Mouse (Mus musculus): ENCODE data around the gene 2510002D24Rik. TPM values are rescaled to one million over a fixed set of nuclear protein-coding genes. Genes with fewer than 3 reads are reported as not detected.

The 2510002D24Rik gene
- polyA plus RNA-seq, 1 experiment from 2014 or later, result 47.6 TPM

GRCm38 (mm10) chr16:18876442-18877308 is 40.3 kb downstream of the 2510002D24Rik start, which contains the start of the genes Mrpl40 and Hira:
TSS of gene Mrpl40 (minus strand) at chr16:18876862.
TSS of gene Hira (plus strand) at chr16:18877037.
- Histone ChIP-seq H3K9ac (replicated peaks; ENCODE audit: low read depth, low read length) (peak within 1 kb of the TSS; percentile 90), H3K4me1 (ENCODE audit: control insufficient read depth, insufficient read depth, low read length) (peaks cover 4% of the 10 kb centered on the region; the same call in 1 of the 2 replicates), H3K36me3 (ENCODE audit: control insufficient read depth, insufficient read depth, low read length) (peaks cover 20% of the 10 kb centered on the region), H3K4me3 (ENCODE audit: low read depth, low read length) (peak within 1 kb of the TSS; percentile 81), H3K27ac (ENCODE audit: low read length) (peak within 1 kb of the TSS; percentile 93), H3K27me3 (ENCODE audit: control insufficient read depth, insufficient read depth, low read length) (no peaks in the 10 kb centered on the region), H3K9me3 (ENCODE audit: control insufficient read depth, low read depth, low read length) (no peaks in the 10 kb centered on the region), H3K4me2 (replicated peaks; ENCODE audit: low read depth, low read length) (peak within 1 kb of the TSS; percentile 73)
- ATAC-seq (ENCODE audit: insufficient number of reproducible peaks, insufficient read depth, low FRiP score, low read depth), result peak; percentile 95
- under 1% methylated on average over 89 of the region's 93 CpGs for WGBS

DNA sequence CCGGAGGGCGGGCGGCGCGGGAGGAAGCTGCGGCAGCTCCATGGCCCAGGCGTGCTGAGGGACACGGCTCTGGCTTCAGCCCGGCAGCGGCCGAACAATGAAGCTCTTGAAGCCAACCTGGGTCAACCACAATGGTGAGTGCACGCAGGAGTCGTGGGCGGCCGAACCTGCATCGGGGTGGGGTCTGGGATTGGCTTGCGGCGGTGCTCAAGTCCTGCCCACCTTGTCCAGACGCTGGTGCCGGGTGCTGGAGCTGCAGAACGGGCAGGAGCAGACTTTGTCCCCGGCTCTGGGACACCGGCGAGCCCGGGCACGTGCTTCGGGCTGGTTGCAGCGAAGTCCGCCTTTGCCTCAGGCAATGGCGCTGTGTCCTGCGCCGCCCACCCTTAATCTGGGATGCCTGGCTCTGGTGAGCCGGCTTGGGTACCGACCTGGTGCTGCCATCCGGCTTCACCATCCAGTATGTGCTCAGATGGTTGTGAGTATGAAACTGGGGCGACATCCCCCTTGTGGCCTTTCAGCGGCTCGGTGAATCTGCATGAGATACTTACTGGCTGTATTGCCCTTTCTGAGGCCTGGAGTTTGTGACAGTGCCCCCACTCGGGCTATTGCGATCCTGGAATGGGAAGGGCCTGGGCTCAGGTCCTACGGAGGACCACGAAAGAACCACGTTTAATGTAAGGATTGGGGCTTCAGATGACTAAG is 41.2 kb downstream of the 2510002D24Rik start:
- Histone ChIP-seq H3K4me1 (ENCODE audit: control insufficient read depth, insufficient read depth, low read length) (peaks cover 4% of the 10 kb centered on the region; the same call in 1 of the 2 replicates), H3K4me3 (ENCODE audit: low read depth, low read length) (peak overlapping the region; percentile 81), H3K9ac (replicated peaks; ENCODE audit: low read depth, low read length) (peak overlapping the region; percentile 90), H3K9me3 (ENCODE audit: control insufficient read depth, low read depth, low read length) (no peaks in the 10 kb centered on the region), H3K4me2 (replicated peaks; ENCODE audit: low read depth, low read length) (peak overlapping the region; percentile 73), H3K27me3 (ENCODE audit: control insufficient read depth, insufficient read depth, low read length) (no peaks in the 10 kb centered on the region), H3K27ac (ENCODE audit: low read length) (peak overlapping the region; percentile 93), H3K36me3 (ENCODE audit: control insufficient read depth, insufficient read depth, low read length) (peaks cover 14% of the 10 kb centered on the region)
- ATAC-seq (ENCODE audit: insufficient number of reproducible peaks, insufficient read depth, low FRiP score, low read depth), result peak; percentile 35; the same call in 1 of the 2 replicates
- under 1% methylated on average over 42 of the region's 43 CpGs for WGBS

DNA sequence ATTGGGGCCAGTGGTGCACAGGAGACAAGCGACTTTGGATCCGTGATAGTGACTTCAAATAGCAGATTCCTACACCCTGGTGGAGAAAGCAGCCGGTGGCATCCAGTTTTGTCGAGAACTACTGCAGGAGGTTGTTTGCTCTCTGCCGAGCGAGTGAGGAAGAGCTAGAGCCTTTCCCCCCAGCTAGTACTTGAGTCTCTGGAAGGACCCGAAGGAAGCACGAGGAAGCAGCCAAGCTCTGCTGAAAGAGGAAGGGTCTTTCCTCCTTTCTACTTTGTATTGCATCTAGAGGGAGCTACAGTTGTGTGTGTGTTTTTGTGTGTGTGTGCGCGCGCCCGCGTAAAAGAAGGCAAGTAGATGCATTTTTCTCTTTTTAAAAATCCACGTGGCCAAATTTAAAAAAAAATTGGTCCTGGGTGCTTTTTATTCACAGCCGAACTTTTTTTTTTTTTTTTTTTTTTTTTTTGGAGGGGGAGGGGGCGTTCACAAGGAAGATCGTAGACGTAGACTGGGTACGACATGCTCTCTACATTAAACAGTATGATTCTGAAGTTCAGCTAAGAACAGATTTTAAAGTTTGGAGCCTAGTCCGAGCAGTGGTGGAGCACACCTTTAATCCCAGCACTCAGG is 41.8 kb downstream of the 2510002D24Rik start:
- Histone ChIP-seq H3K36me3 (ENCODE audit: control insufficient read depth, insufficient read depth, low read length) (peaks cover 9% of the 10 kb centered on the region), H3K4me2 (replicated peaks; ENCODE audit: low read depth, low read length) (peak overlapping the region; percentile 73), H3K4me1 (ENCODE audit: control insufficient read depth, insufficient read depth, low read length) (peaks cover 4% of the 10 kb centered on the region; the same call in 1 of the 2 replicates), H3K27ac (ENCODE audit: low read length) (peak overlapping the region; percentile 93), H3K9ac (replicated peaks; ENCODE audit: low read depth, low read length) (peak overlapping the region; percentile 90), H3K9me3 (ENCODE audit: control insufficient read depth, low read depth, low read length) (no peaks in the 10 kb centered on the region), H3K4me3 (ENCODE audit: low read depth, low read length) (peak overlapping the region; percentile 81), H3K27me3 (ENCODE audit: control insufficient read depth, insufficient read depth, low read length) (no peaks in the 10 kb centered on the region)
- 22% methylated on average over 20 of the region's 20 CpGs for WGBS
- ATAC-seq (ENCODE audit: insufficient number of reproducible peaks, insufficient read depth, low FRiP score, low read depth), result no peak

- Histone ChIP-seq H3K4me2 (replicated peaks; ENCODE audit: low read depth, low read length) (no peak overlapping the region), H3K9ac (replicated peaks; ENCODE audit: low read depth, low read length) (no peak overlapping the region), H3K36me3 (ENCODE audit: control insufficient read depth, insufficient read depth, low read length) (no peaks in the 10 kb centered on the region; the same call in 1 of the 2 replicates), H3K4me3 (ENCODE audit: low read depth, low read length) (no peak overlapping the region), H3K27ac (ENCODE audit: low read length) (no peak overlapping the region), H3K9me3 (ENCODE audit: control insufficient read depth, low read depth, low read length) (no peaks in the 10 kb centered on the region), H3K4me1 (ENCODE audit: control insufficient read depth, insufficient read depth, low read length) (0 out of 2 replicates have a peak, but pooled peaks cover 4% of the 10 kb centered on the region), H3K27me3 (ENCODE audit: control insufficient read depth, insufficient read depth, low read length) (no peaks in the 10 kb centered on the region)
- ATAC-seq (ENCODE audit: insufficient number of reproducible peaks, insufficient read depth, low FRiP score, low read depth), result no peak
Measured at GRCm38 (mm10) chr16:18884044-18884443, 47.7 kb downstream of the 2510002D24Rik start.

Other genes starting within 250 kb of the 2510002D24Rik start
- 0.53 and 1.1 TPM in 2 replicates for gene Tbx1, start 245.9 kb upstream of the 2510002D24Rik start, polyA plus RNA-seq (2014; fragmentation: Nextera tagmentation; extraction: Ambion mirVana)
- gene Gp1bb, start 214.2 kb upstream of the 2510002D24Rik start, polyA plus RNA-seq (2014; fragmentation: Nextera tagmentation; extraction: Ambion mirVana), result 1.1 and 1.5 TPM in 2 replicates
- 0.67 and 1.3 TPM in 2 replicates for gene Gm49601, start 210.2 kb upstream of the 2510002D24Rik start, polyA plus RNA-seq (2014; fragmentation: Nextera tagmentation; extraction: Ambion mirVana)
- gene Sept5, start 206.6 kb upstream of the 2510002D24Rik start, polyA plus RNA-seq (2014; fragmentation: Nextera tagmentation; extraction: Ambion mirVana), result 17.1 and 18.9 TPM in 2 replicates
- gene Cldn5, start 59.7 kb upstream of the 2510002D24Rik start, polyA plus RNA-seq (2014; fragmentation: Nextera tagmentation; extraction: Ambion mirVana), result 15.5 and 17.9 TPM in 2 replicates
- gene Ufd1, start 24.8 kb upstream of the 2510002D24Rik start, polyA plus RNA-seq (2014; fragmentation: Nextera tagmentation; extraction: Ambion mirVana), result 85.4 and 85.7 TPM in 2 replicates
- gene Cdc45, start 24.6 kb upstream of the 2510002D24Rik start, polyA plus RNA-seq (2014; fragmentation: Nextera tagmentation; extraction: Ambion mirVana), result 43.1 and 43.8 TPM in 2 replicates
- not detected in 2 replicates for gene Gm28539, start within 50 bp of the 2510002D24Rik start, polyA plus RNA-seq (2014; fragmentation: Nextera tagmentation; extraction: Ambion mirVana)
- 87.2 and 91.6 TPM in 2 replicates for gene Mrpl40, start 40.3 kb downstream of the 2510002D24Rik start, polyA plus RNA-seq (2014; fragmentation: Nextera tagmentation; extraction: Ambion mirVana)
- gene Hira, start 40.5 kb downstream of the 2510002D24Rik start, polyA plus RNA-seq (2014; fragmentation: Nextera tagmentation; extraction: Ambion mirVana), result 16.3 and 16.8 TPM in 2 replicates

Data from stomach, embryonic 14.5 days (tissue).